Mouse (Mus musculus) small intestine, adult 2 months (tissue): Measurements from ENCODE around the gene Armc8. TPM values are rescaled to one million over a fixed set of nuclear protein-coding genes. Genes with fewer than 3 reads are reported as not detected.

Experiments
- H3K27ac ChIP-seq: fragments of 200-500 bp; 2 replicates; pipeline ENCODE4 v1.5.1; 2012; ENCODE audit warnings: low read depth, low read length, control low read depth, inconsistent platforms; ENCODE audit not compliant: insufficient read depth
- H3K27me3 ChIP-seq: fragments of 200-500 bp; 2 replicates; pipeline ENCODE4 v1.6.1; 2012; ENCODE audit warnings: mild to moderate bottlenecking, moderate library complexity, low read length, inconsistent platforms; ENCODE audit not compliant: control insufficient read depth, insufficient read depth
- H3K36me3 ChIP-seq: fragments of 200-500 bp; 2 replicates; pipeline ENCODE4 v1.6.1; 2012; ENCODE audit warnings: mild to moderate bottlenecking, low read length, control low read depth, inconsistent platforms; ENCODE audit not compliant: control insufficient read depth, insufficient read depth
- H3K4me1 ChIP-seq: fragments of 200-500 bp; 2 replicates; pipeline ENCODE4 v1.6.1; 2012; ENCODE audit warnings: low read length, inconsistent platforms, mixed read lengths; ENCODE audit not compliant: control insufficient read depth, insufficient read depth, insufficient read length
- H3K4me3 ChIP-seq: fragments of 200-500 bp; 2 replicates; pipeline ENCODE4 v1.5.1; 2012; ENCODE audit warnings: low read depth, mild to moderate bottlenecking, control low read depth, inconsistent platforms, low read length, moderate library complexity
- CTCF ChIP-seq: fragments of 200-500 bp; IDR thresholded peaks from 2 replicates; pipeline ENCODE4 v1.5.1; 2012; ENCODE audit warnings: low read depth, mild to moderate bottlenecking, control low read depth, inconsistent platforms, low read length, moderate library complexity, mixed read lengths; ENCODE audit not compliant: insufficient replicate concordance, insufficient read length; ENCODE audit errors: extremely low read depth
- POLR2A ChIP-seq: fragments of 200-500 bp; IDR thresholded peaks from 2 replicates; pipeline ENCODE4 v1.6.1; 2012; ENCODE audit warnings: low read depth, mild to moderate bottlenecking, control low read depth, inconsistent platforms, low read length, moderate library complexity
- WGBS: fragments of 180-500 bp; shearing (Covaris S2); methylation state at CpG from one replicate; pipeline ENCODE4 v1.1.7; 2018; 5-methylcytosine and 5-hydroxymethylcytosine counted together
- polyA plus RNA-seq: library from polyadenylated mRNA; depleted of rRNA; stranded (reverse); fragments of >200 nt; gene quantifications from 2 replicates; pipeline ENCODE4 v1.2.3, GENCODE M21; 2012; rRNA removed

Armc8 gene
- polyA plus RNA-seq, 1 experiment, result 9.5 TPM

DNA sequence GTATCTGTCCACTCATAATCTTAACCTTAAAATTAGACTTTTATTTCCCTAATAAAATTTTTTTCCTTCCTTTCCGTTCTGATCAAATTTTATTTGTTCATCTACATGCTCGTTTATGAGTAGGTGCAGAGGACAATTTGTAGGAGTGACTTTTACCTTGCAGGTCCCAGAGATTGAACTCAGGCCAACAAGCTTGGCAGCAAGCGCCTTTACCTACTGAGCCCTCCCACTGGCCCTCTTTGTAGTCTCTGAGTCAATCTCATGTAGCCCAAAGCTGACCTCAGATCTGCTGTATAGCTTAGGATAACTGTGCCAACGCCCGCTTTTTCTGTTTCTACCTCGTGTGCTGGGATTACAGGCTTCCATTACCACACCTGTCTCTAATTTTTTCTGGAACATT lies 136.7 kb downstream of the Armc8 start:
- Histone ChIP-seq H3K4me1 (no peaks in the 10 kb centered on the region), H3K27me3 (no peaks in the 10 kb centered on the region), H3K4me3 (no peak overlapping the region), H3K27ac (no peak overlapping the region), H3K36me3 (no peaks in the 10 kb centered on the region)
- TF ChIP-seq POLR2A (no peak), CTCF (no peak)
- WGBS, result 41% methylated on average over 6 of the region's 6 CpGs

DNA sequence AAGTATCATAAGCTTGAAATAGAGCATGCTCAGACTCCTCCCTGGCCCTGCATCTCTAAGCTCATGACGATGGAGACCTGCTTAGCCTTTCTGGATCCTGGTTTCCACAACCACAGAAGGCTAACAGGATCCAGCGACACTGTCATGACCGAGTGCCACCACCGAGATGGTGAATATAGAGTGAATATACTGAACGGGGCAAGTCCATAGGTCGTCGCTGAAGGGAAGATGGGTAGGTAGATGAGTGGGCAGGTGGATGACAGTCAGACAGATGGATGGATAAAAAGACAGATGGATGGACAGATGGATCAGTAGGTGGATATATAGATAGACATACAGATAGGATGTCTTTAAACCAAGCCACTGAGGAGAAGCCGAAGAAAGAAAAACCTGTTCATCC lies 137.4 kb downstream of the Armc8 start:
- H3K27ac ChIP-seq, result no peak overlapping the region
- TF ChIP-seq CTCF (no peak), POLR2A (no peak)
- no peak overlapping the region for H3K4me3 ChIP-seq
- no peaks in the 10 kb centered on the region for H3K4me1 ChIP-seq
- H3K27me3 ChIP-seq, result no peaks in the 10 kb centered on the region
- no peaks in the 10 kb centered on the region for H3K36me3 ChIP-seq
- 89% methylated on average over 8 of the region's 8 CpGs for WGBS

DNA sequence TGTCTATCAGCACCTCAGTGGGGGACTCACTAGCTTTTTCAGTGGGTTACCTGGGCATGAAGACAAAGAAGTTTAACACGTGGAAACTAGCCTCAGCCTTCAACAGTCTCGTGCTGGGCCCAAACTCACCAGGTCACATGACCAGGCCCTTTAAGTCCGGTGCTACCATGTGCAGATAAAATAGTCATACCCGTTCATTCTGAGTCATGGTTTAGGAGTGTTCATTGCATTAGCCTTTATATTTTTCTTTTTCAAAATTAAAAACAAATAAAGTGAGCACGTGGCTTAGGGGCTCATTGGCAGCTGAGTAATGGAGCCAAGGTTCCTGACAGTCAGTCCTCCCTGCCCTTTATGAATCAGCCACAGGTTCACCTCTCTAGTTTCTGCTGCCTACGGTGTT lies 137.9 kb downstream of the Armc8 start:
- Histone ChIP-seq H3K27me3 (no peaks in the 10 kb centered on the region), H3K4me3 (no peak overlapping the region), H3K27ac (no peak overlapping the region), H3K4me1 (no peaks in the 10 kb centered on the region), H3K36me3 (no peaks in the 10 kb centered on the region)
- 81% methylated on average over 6 of the region's 6 CpGs for WGBS
- TF ChIP-seq POLR2A (no peak), CTCF (no peak)

DNA sequence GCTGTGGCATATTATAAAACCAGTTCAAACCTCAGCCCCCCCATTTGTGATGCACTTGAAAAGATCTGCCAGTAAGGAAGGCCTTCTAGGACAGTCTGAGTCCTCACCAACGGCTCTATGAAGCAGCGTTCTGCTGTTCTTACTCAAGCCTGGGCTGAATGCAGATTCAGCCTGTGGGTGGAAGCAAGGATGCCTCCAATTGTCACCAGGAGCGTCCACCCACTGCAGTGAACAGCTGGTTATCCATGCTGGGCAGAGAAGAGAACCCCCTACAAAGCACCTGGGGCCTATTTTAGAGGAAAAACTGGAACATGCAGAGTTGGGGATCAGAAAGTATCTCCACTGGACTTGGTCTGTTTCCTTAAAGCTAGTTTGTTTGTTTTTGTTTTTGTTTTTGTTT lies 138.9 kb downstream of the Armc8 start:
- Histone ChIP-seq H3K27me3 (no peaks in the 10 kb centered on the region), H3K27ac (no peak overlapping the region), H3K36me3 (no peaks in the 10 kb centered on the region), H3K4me3 (no peak overlapping the region), H3K4me1 (no peaks in the 10 kb centered on the region)
- TF ChIP-seq POLR2A (no peak), CTCF (no peak)
- 90% methylated on average over 3 of the region's 3 CpGs for WGBS

DNA sequence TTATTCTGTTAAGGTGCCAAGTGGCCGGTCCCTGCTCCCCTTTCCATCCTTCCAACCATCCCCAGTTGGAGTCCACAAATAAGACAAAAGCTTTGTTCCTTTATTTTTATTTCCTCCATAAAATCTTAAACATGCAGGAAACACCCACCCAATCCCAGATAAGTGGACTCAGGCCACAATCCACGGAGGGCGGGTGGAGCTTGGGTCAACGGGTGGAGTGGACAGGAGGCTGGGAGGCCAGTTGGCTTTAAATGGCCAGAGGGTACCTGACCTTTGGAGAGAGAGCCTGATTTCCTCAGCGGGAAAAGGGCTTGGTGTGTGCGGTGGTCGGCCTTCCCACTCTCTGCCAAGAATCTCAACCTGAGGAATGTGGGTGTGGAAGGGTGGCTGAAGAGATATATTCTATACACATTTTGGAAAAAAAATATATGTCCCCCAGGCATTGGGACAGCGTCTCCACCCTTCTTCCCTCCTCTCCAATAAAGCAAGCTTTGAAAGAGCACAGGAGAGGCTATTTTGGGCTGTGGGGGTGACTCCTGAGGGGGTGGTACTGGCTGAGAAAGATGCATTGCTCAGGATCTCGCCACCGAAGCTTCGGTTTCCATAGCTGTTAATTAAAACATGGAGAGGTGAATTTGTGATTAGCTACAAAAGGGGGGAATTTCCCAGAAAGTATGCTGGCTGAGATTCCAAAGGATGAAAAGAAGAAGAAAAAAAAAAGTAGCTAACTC lies 139.9 kb downstream of the Armc8 start:
- Histone ChIP-seq H3K36me3 (no peaks in the 10 kb centered on the region), H3K4me1 (no peaks in the 10 kb centered on the region), H3K27me3 (no peaks in the 10 kb centered on the region), H3K27ac (no peak overlapping the region), H3K4me3 (no peak overlapping the region)
- TF ChIP-seq CTCF (no peak), POLR2A (no peak)
- 69% methylated on average over 11 of the region's 11 CpGs for WGBS

Other genes with a start within 250 kb of the Armc8 start
- 0.23 and 0.24 TPM in 2 replicates for gene Esyt3, start 210.3 kb downstream of the Armc8 start, polyA plus RNA-seq
- gene Mras, start 131.5 kb downstream of the Armc8 start, polyA plus RNA-seq, result 2.6 TPM in 2 replicates
- 0.19 and 0.43 TPM in 2 replicates for gene Nme9, start 117.4 kb downstream of the Armc8 start, polyA plus RNA-seq
- gene Dbr1, start 6.9 kb upstream of the Armc8 start, polyA plus RNA-seq, result 4.3 and 11.9 TPM in 2 replicates
- gene A4gnt, start 43.6 kb upstream of the Armc8 start, polyA plus RNA-seq, result 1.1 and 8.7 TPM in 2 replicates
- 1.2 and 1.4 TPM in 2 replicates for gene Dzip1l, start 60.6 kb upstream of the Armc8 start, polyA plus RNA-seq
- gene Cldn18, start 148.4 kb upstream of the Armc8 start, polyA plus RNA-seq, result 0.29 and 133 TPM in 2 replicates